Mouse (Mus musculus) liver (tissue): Measurements from ENCODE around the gene Dnm3.

Source experiments
- DNase-seq: peaks from one replicate; pipeline ENCODE4 v3.0.0-alpha.2; 2020; ENCODE audit warnings: mixed read lengths

Dnm3 gene

DNA sequence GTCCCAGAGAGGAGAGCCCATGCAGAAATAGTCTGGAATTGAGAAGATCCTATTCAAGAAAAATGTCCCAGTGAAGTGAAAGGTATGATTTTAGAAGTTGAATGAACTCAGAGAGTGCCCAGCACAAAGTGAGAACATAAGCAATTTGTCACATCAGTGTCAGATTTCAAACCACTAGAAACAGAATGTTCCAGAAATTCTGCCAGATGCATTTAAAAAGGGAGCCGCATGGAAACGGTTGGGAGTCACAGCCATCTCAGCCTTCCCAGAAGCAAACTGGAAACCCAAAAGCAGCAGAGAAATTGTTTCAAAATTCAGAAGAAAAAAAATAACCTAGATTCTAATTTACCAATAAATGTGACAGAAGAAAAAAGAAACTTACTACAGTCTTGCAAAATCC is 154.7 kb downstream of the Dnm3 start:
- no peak for DNase-seq

DNA sequence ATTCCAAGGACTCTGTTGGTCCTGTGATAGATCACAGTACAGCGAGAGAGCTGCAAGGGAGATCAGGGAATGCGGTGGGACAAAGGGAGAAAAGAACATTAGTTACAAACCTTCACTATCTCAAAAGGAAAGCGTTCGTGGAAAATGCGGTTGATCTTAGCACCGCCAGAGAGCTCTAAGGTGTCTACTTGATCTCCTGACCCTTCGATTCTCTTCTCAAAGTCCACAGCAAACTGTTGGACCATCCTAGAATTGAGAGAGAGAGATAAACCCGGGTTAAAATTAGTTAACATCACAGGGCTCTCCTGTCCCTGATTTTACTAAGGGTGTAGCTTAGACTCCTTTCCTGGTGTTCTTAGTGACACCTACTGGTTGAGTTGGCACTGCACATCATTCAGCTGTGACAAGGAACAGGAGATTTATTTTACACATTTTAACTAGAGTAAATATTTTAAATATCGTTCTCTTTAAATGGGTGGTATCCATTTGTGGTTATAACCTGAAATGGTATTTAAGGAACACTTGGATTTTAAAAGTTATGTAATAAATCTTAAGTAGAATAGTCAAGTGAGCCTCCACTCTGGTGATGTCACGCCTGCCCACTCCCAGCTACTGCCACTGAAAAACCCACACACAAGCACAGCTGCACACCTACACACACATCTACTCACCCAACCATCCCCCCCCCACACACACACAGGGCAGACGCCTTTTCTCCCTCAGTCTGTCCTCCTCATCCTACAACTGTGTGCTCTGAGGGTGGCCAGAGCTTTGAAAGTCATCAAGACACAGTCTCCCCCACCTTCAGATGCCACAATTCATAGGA is 164.2 kb downstream of the Dnm3 start:
- DNase-seq: peak; percentile 23

DNA sequence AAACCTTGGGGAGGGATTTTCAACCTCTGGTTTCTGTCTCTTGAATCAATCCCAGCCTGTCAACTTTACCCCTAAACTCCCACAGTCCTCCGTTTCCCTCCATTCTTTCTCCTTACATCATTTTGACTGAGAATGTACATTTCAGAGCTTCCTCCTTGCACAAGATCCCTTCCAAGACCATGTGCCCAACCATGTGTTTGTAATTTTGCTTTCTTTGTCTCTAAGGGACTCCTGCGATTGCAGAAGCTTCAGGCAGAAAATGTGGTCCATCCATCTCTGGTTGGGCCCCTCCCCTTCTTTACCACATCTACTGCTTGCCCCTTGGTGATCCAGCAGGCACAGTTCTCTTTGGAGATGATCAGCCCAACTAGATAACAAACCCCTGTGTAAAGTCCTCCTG is 165.2 kb downstream of the Dnm3 start:
- DNase-seq: no peak

DNA sequence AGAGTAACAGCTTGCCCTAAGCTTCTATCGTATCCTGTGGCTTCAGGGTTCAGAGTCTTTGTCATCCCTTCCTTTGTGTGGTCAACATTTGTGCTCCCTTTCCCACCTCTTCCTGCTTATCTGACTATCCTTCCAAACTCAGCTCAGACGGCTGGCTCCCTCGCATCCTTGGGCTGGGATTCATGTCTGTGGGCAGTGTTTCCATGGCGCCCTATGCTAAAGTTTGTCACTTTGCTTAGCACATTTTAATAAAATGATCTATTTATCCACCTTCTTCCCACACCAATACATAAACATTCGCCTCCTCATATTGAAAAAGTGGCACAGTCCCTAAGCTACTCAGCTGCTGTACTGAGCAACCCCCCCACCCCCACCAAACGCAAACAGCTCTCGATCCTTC is 165.7 kb downstream of the Dnm3 start:
- DNase-seq: no peak

DNA sequence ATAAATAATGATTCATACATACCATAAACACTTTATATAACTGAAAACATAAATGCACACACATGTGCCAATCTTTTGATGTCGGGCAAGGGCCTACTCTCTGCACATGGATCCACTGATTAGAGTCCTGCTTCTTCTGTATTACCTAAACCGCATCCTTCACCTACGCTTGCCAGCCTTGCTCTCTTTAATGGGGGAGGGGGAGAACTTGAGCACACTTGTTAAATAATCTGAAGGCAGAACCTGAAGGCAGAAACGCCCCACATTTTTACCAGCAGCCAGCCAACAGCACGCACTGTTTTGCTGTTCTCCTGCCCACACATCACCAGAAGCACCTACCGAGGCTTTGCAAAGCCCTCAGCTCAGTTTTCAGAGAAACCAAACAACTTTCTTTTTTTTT is 172.6 kb downstream of the Dnm3 start:
- DNase-seq: no peak

DNA sequence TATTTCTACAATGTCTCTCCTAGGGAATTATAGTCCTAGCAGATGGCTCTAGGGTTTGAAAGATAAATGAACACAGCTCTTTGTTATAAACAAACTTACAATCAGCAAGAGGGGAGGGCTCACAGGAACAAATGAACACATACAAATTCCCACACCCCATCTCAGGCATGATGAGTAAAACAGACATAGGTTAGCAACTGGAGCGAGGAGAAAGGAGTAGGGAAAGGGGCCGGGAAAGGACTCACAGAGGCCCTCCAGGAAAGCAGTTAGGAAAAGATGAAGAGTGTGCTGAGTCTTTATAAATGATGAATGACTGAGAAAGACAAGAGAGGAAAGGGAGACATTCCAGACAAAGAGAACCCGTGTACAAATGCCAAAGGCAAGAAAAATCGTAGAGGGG is 175.4 kb downstream of the Dnm3 start:
- DNase-seq: no peak

DNA sequence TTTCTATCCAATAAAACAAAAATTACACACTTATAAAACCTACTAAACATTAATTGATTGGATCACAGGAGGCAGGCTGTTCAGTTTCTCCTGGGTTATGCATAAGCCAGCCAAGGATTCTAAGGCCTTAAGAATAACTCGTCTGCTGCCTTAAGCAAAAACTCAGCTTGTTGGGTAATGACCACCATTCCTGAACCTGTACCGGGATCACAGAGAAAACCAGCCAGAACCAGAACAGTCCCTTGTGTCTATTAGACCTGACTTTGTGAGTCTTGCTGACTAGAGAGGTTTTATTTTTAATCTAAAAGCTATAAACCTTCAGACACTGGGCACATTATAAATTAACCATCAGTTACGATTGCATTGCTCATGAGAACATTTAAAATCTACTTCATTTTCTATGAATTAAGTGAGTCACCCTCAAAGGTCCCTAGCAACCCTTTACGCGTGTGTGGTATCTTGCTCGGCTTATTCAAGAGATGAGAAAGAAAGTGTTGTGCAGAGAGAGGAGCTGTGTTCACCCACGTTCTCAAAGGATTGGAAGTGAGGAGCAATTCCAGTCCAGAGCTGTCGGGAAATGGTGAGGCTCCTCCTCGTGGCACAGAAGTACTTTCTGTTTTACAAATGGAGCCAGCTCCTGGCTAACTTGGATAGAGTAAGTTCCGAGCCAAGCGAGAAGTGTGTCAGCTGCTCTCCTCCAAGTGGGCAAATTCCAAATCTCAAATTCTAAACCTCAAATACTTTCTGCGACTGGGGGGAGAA is 178.1 kb downstream of the Dnm3 start:
- DNase-seq: no peak

DNA sequence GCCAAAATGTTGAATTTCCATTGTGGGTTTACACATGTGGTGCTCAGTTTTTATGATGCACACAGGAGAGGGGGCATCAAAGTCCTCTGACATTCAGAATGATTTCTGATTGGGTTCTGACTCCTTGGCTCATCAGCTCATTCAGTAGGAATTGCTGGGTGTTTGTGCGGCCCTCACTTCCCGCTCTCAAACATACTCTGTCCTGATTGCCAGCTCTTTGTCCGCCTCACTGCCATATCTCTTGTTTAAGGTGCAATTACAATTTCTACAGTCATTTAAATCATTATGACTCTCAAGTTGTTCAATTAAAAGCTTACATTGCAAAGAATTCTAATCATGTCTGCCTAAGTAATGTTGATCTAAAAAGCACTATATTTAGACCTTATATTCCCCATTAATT is 179.3 kb downstream of the Dnm3 start:
- no peak for DNase-seq

DNA sequence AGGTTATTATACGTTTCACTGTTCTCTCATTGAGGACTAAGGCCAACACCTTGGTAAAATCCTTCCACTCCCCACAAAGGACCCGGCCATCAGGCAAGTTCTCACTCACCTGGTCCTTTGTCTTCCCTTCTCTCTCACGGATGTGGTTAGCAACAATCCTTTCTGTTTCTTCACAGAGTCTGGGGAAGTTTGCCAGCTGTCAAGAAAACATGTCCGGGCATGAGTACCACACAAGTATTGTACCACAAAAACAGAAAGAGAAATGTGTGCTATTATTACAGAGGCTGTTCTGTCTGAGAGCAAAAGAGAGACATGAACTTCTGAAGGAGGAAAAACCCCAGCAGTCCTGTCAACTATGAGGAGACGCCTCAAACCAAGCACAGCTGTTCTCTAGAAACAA is 182.4 kb downstream of the Dnm3 start:
- DNase-seq: no peak

DNA sequence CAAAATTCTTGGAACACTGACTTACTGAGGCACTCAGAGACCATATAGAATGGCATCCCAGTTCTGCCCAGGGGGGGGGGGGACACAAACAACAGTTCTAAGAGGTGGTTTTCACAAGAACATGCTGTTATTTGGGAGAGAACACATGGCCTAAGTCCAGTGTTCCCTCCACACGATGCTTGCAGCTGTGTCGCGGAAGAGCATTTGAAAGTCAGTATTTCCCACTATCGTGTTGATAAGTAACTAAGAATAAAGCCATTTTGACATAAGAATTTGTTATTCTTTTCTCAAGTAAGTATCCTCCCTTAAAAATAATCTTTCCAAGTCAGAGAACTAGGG is 183.3 kb downstream of the Dnm3 start:
- no peak for DNase-seq

DNA sequence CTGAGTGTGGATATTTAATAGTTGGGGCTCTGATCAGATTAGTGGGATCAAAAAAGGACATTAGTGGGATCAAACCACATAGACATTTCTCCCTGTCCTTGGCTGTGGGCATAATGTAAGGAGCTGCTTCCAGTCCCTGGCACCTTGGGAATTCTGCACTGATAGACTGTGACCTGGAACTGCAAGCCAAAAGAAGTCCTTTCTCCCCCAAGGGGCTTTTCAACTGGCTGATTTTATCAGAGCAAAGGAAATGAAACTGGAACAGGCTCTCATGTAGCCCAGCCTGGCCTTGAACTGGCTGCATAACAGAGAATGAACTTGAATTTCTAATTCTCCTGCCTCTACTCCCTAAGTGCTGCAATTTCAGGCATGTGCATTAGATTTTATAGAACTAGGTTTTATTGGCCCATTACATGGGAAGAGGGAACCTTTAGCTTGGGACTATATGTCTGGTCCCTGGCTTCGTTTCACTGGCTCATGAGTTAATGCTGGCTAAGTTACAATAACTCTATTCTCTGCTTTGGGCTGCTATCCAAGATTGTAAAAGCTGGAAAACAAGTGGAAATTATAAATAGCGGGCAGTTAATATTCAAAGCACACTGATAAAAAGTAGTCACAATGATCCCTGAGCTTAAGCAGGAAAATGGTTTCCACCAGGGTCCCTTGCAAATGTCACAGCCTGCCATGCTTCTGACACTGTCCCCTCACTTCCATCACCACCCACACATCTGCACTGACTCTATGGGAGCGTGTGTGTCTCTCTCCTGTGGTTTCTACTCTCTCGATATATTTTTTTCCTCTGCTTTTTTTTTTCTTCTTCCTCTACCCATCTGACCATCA is 183.9 kb downstream of the Dnm3 start:
- DNase-seq: no peak

DNA sequence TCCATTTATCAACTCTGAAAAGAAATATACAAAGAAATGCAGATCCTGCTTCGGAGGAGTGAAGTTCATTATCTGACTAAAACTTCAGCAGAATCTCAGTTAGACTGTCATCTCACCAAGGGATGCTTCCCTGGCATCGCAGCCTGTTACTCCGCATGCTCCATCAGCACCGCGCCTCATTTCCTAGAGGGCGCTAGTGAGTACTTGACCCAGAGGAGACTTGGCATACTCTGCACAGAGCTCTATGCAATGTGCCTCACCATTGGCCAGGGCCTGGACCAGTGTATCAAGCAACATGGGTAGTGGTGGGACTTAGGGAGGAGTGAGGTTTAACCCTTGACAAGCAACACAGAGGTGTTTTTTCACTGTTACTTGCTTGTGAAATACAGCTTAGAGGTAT is 190.9 kb downstream of the Dnm3 start:
- peak; percentile 16 for DNase-seq

DNA sequence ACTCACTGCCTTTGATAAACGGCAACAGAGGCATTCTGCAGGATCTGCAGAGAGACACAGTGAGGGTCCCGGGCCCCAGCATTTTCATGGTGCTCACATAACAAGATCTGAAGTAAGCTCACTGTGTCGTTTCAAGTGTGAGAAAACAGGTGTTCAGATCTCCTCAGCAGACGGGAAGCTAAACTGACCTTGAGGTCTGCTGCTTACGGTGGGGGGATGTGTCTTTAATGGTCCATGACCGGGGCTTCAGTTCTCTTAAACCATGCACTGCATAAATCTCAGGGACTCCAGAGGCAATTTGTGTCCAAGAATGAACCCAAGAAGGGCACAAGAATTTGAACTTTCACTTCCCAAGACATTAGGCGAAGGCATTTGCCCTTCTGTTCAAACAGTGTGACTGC is 195.9 kb downstream of the Dnm3 start:
- no peak for DNase-seq

DNA sequence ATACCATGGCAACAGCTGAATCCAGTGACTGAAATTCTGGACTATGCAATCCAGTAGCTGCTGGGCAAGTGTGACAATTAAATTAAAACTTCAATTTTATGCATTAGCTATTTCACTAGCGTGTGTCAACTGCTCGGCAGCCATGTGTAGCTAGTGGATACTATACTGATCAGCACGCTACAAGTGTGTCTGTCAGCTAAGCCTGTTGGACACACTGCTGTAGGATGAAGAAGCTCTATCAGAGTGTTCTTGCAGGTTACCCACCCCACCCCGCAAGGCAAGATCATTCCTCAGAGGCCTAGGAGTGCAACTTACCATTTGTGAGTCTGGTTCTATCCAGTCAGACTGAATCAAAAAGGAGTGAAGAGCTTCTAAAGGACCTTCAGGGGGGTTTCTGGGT is 197.8 kb downstream of the Dnm3 start:
- no peak for DNase-seq

DNA sequence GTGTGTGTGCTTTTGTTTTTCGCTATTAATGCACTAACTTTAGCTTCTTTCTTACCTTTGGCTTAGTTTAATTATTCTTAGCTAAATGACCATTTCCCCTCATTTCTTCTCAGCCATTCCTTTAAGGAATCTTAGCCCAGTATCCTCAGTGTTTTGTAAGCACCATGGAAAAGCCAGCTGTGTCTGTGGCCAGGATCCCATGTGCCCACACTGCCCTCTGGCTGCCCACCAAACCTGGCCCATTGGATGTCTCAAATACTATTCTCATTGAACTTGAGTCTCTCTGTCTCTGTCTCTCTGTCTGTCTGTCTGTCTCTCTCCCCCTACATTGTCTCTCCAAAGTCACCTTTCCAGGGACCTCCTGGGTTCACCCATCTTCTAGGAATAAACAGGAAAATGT is 201.8 kb downstream of the Dnm3 start:
- peak; percentile 6 for DNase-seq

DNA sequence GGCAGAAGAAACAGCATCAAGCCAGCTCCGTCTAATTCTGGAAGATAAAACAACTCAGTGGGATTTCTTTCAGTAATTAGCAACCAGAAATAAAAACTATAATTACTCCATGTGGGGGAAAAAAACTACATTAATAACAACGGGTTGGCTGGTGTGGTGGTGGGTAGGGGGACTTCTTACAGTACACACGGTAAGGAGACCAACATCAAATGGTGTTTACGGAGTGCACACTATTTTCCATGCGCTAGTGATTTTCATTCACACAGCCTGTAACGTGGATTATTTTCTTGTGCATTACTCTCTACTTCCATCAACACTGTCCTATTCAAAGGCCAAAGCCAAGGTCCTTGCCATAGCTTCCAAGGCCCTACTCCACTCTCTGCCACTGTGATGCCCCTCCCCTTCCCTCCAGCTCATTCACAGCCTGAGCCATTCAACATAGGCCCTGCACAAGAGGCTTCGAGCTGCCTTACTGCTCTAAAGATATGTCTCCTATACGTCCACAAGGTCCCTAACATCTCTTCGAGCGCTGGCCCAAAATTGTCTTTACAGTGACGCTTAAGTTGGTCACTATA is 203.1 kb downstream of the Dnm3 start:
- DNase-seq: no peak

DNA sequence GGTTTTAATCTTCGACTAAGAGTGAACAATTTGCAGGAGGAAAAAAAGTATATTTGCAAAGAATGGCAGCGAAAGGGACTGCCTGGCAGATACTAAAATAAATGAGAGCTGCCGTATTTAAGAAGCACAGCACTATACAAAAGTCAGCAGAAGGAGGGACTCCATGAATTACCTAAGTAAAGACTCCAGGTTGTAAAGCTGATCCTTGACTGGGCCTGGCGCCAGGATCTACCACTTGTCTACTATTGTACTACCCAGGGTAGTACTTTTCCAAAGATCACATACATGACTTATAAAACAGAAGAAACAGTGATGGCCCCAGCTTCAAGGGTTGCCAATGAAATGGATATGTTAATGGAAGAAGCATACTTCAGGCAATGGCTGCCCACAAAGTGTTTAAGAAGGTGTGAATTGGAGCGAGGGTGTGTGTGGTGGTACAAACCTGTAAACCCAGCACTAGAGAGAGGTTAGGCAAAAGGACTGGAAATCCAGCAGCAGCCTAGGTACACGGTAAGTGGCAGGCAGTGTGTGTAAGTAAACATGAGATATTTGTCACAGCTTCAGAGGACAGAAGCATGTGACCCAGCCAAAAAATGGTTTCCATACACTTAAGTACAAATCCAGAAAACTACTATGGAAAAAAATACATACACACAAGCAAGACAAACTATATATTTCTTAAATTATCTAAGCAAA is 220.8 kb downstream of the Dnm3 start:
- DNase-seq: no peak

DNA sequence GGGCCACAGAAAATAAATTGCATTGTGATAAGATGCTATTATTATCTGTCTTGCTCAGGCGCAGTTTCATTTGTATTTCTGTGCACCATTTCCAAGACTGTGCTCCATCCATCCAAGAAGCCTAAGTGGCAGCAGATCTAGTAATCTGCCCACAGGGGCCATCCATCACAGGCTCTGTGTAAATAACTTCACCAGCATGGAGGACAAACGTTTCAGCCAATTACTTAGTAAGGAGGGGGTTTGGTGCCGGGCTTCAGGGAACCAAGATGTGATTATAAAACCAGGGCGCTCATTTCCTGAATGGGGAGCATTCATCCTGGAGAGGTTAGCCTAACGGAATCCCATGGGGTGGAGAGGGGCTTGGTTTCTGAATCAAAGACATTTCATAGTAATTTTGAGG is 222.9 kb downstream of the Dnm3 start:
- DNase-seq: no peak

DNA sequence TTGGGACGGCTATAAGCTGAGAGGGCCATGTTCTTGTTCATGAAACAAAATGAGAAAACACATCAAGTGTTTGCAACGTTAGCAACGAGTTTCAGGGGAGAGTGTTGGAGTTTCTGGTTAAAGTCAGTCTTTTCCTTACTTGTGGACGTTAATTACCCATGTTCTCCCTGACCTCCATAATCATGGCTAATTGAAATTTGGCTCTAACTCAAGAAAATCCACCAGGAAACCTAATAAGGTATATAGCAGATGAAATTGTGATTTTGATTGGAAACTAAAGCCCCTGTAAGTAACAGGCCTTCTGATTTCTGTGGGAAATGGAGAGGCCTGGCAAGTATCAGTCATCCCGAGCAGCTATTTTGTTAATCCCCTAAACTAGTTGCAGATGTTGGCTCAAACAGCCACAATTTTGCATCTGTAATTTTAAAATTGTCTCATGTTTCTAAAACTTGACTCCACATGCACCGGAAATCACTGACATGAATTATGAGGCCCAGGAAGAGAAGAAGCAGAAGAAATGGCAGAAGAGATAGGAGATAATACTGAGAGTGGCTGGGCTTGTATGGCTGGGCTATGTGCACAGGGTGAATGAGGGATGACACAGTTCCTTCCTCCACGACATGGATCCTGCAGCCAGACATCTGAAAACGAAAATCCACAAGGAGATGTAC is 223.7 kb downstream of the Dnm3 start:
- DNase-seq: no peak

DNA sequence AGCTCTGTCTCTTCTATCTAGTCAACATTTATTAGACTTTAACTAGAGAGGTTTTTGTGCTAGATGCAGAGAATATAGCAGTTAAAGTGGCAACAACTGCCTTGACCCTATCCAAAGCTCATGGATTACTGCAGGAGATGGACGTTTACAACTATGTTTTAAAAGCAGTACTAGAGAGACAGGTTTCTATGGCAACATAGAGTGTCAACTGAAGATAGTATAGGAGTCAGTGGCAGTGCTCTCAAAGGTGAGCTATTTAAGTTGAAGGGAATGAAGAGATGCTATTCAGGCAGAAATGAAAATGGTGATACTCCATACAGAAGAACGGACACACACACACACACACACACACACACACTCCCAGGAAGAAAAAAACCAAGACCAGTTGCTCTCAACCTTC is 225.0 kb downstream of the Dnm3 start:
- DNase-seq: no peak

DNA sequence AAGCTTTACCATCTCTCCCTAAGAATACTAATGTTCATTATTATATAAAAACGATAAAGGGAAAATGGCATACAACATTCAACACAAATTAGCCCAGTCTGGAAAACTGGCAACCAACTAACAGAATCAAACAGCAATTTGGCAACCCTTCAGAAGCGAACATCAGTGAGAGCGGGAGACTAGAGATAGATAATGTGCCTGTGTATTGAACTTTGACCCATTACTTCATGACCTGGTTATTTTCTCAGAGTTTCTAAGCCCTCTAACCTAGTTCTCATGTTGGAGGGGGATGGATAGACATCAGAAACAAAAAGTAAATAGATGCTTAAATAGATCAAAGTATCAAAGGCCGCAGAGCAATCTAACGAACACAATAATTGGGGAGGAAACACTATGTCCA is 230.6 kb downstream of the Dnm3 start:
- no peak for DNase-seq

DNA sequence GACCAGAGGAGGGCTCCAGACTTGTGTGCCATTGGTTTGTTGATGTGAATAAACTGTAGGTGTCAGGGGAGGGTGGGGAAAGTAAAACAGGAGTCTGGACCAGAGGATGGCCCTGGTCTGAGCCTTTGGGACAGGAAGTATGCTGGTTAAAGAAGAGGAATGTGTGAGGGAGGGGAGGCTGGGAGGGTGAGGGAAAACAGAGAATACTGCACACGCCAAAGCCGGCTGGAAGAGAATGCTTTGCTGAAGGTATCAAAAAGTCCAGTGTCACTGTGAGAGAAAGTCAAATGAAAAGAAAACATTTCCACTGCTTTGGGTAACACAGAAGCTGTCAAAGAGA is 234.2 kb downstream of the Dnm3 start:
- no peak for DNase-seq
